Mouse (Mus musculus) intestine, embryonic 15.5 days (tissue): Measurements from ENCODE around the gene C2cd4d. TPM values are rescaled to one million over a fixed set of nuclear protein-coding genes. Genes with fewer than 3 reads are reported as not detected.
A peak's percentile ranks its signal among the peaks of the same experiment; 100 is the strongest.

Experiments used
- ATAC-seq: fragments of 200-750 bp; cut with Nextera tagmentation; 2 replicates; pipeline ENCODE4 v1.8.0; 2017; ENCODE audit warnings: moderate TSS enrichment, moderate library complexity
- H3K27ac ChIP-seq: fragments of 300-500 bp; sonication (generic); 2 replicates; pipeline ENCODE4 v1.5.1; 2015; ENCODE audit warnings: mild to moderate bottlenecking, inconsistent platforms
- H3K27me3 ChIP-seq: fragments of 300-500 bp; sonication (generic); replicated peaks from 2 replicates; pipeline ENCODE4 v1.6.1; 2015; ENCODE audit warnings: inconsistent platforms
- H3K36me3 ChIP-seq: fragments of 300-500 bp; sonication (generic); 2 replicates; pipeline ENCODE4 v1.6.1; 2015; ENCODE audit warnings: inconsistent platforms
- H3K4me1 ChIP-seq: fragments of 300-500 bp; sonication (generic); replicated peaks from 2 replicates; pipeline ENCODE4 v1.6.1; 2015; ENCODE audit warnings: inconsistent platforms
- H3K4me2 ChIP-seq: fragments of 300-500 bp; sonication (generic); replicated peaks from 2 replicates; pipeline ENCODE4 v1.6.1; 2015; ENCODE audit warnings: mild to moderate bottlenecking, inconsistent platforms
- H3K4me3 ChIP-seq: fragments of 300-500 bp; sonication (generic); replicated peaks from 2 replicates; pipeline ENCODE4 v1.5.1; 2015; ENCODE audit warnings: inconsistent platforms
- H3K9ac ChIP-seq: fragments of 300-500 bp; sonication (generic); 2 replicates; pipeline ENCODE4 v1.6.1; 2015; ENCODE audit warnings: inconsistent platforms
- H3K9me3 ChIP-seq: fragments of 300-500 bp; sonication (generic); 2 replicates; pipeline ENCODE4 v1.6.1; 2016; ENCODE audit warnings: inconsistent platforms
- WGBS: fragments of 180-500 bp; shearing (Covaris S2); methylation state at CpG from one replicate; pipeline ENCODE4 v1.1.7; 2015; 5-methylcytosine and 5-hydroxymethylcytosine counted together
- polyA plus RNA-seq: library from polyadenylated mRNA; unstranded; fragments of >200 nt; fragmentation: Nextera tagmentation; extraction: Ambion mirVana; gene quantifications from 2 replicates; pipeline ENCODE4 v1.2.1, GENCODE M21; 2015

The C2cd4d gene
- polyA plus RNA-seq, 1 experiment from 2014 or later, result 0.59 TPM

GRCm38 (mm10) chr3:94366761-94367160 is 4.5 kb downstream of the C2cd4d start:
- Histone ChIP-seq H3K27ac (no peak overlapping the region), H3K27me3 (peaks cover 4% of the 10 kb centered on the region; the same call in 1 of the 2 replicates), H3K4me1 (peaks cover 11% of the 10 kb centered on the region; the same call in 1 of the 2 replicates), H3K9ac (no peak overlapping the region), H3K9me3 (no peaks in the 10 kb centered on the region), H3K36me3 (no peaks in the 10 kb centered on the region), H3K4me3 (no peak overlapping the region), H3K4me2 (no peak overlapping the region)
- 14% methylated on average over 3 of the region's 3 CpGs for WGBS
- ATAC-seq, result peak; percentile 50

GRCm38 (mm10) chr3:94367511-94367910 is 5.3 kb downstream of the C2cd4d start:
- ATAC-seq, result no peak
- no peak overlapping the region for H3K4me2 ChIP-seq
- H3K4me1 ChIP-seq, result peaks cover 15% of the 10 kb centered on the region; the same call in 1 of the 2 replicates
- H3K27ac ChIP-seq, result no peak overlapping the region
- no peak overlapping the region for H3K4me3 ChIP-seq
- H3K9me3 ChIP-seq, result no peaks in the 10 kb centered on the region
- H3K9ac ChIP-seq, result no peak overlapping the region
- 73% methylated on average over 6 of the region's 6 CpGs for whole genome bisulfite sequencing
- H3K36me3 ChIP-seq, result no peaks in the 10 kb centered on the region
- peaks cover 4% of the 10 kb centered on the region; the same call in 1 of the 2 replicates for H3K27me3 ChIP-seq

GRCm38 (mm10) chr3:94368631-94369030 is 6.4 kb downstream of the C2cd4d start:
- H3K9me3 ChIP-seq, result no peaks in the 10 kb centered on the region
- peaks cover 19% of the 10 kb centered on the region for H3K4me1 ChIP-seq
- no peak overlapping the region for H3K4me2 ChIP-seq
- no peak for ATAC-seq
- no peak overlapping the region for H3K4me3 ChIP-seq
- no peaks in the 10 kb centered on the region for H3K36me3 ChIP-seq
- no peak overlapping the region for H3K27ac ChIP-seq
- peaks cover 2% of the 10 kb centered on the region; the same call in 1 of the 2 replicates for H3K27me3 ChIP-seq
- no peak overlapping the region for H3K9ac ChIP-seq
- WGBS, result 69% methylated on average over 6 of the region's 6 CpGs

- WGBS, result 56% methylated on average over 2 of the region's 2 CpGs
- H3K9ac ChIP-seq, result no peak overlapping the region
- H3K36me3 ChIP-seq, result no peaks in the 10 kb centered on the region
- no peaks in the 10 kb centered on the region for H3K27me3 ChIP-seq
- no peak overlapping the region for H3K4me3 ChIP-seq
- ATAC-seq, result no peak
- peaks cover 27% of the 10 kb centered on the region for H3K4me1 ChIP-seq
- H3K9me3 ChIP-seq, result no peaks in the 10 kb centered on the region
- no peak overlapping the region for H3K27ac ChIP-seq
- H3K4me2 ChIP-seq, result no peak overlapping the region
These were observed 7.5 kb downstream of the C2cd4d start for GRCm38 (mm10) chr3:94369709-94370108.

- Histone ChIP-seq H3K9ac (no peak overlapping the region), H3K4me3 (no peak overlapping the region), H3K27me3 (0 out of 2 replicates have a peak, but pooled peaks cover 3% of the 10 kb centered on the region), H3K4me1 (peaks cover 27% of the 10 kb centered on the region), H3K9me3 (no peaks in the 10 kb centered on the region), H3K4me2 (peak overlapping the region; percentile 44), H3K27ac (no peak overlapping the region), H3K36me3 (no peaks in the 10 kb centered on the region)
- ATAC-seq, result peak; percentile 70
- 1% methylated on average over 11 of the region's 11 CpGs for WGBS
These were observed 9.4 kb downstream of the C2cd4d start for GRCm38 (mm10) chr3:94371637-94372036.

- H3K4me3 ChIP-seq, result no peak overlapping the region
- H3K36me3 ChIP-seq, result no peaks in the 10 kb centered on the region
- H3K4me2 ChIP-seq, result peak overlapping the region; percentile 44; the same call in 1 of the 2 replicates
- H3K9ac ChIP-seq, result no peak overlapping the region
- 0 out of 2 replicates have a peak, but pooled peaks cover 3% of the 10 kb centered on the region for H3K27me3 ChIP-seq
- H3K9me3 ChIP-seq, result no peaks in the 10 kb centered on the region
- no peak for ATAC-seq
- H3K4me1 ChIP-seq, result peaks cover 27% of the 10 kb centered on the region
- WGBS, result 0% methylated on average over 3 of the region's 3 CpGs
- H3K27ac ChIP-seq, result no peak overlapping the region
These were observed 9.8 kb downstream of the C2cd4d start for GRCm38 (mm10) chr3:94372038-94372437.

- ATAC-seq, result peak; percentile 54
- 19% methylated on average over 5 of the region's 5 CpGs for WGBS
These were observed 10.4 kb downstream of the C2cd4d start, which contains the start of gene Rorc for GRCm38 (mm10) chr3:94372641-94373040. Gene Rorc, plus strand, starts transcription at chr3:94372794.

GRCm38 (mm10) chr3:94373090-94373489 is 10.9 kb downstream of the C2cd4d start:
- no peaks in the 10 kb centered on the region for H3K9me3 ChIP-seq
- peak overlapping the region; percentile 58; the same call in 1 of the 2 replicates for H3K27ac ChIP-seq
- 0 out of 2 replicates have a peak, but pooled peaks cover 3% of the 10 kb centered on the region for H3K27me3 ChIP-seq
- H3K36me3 ChIP-seq, result no peaks in the 10 kb centered on the region
- peak overlapping the region; percentile 55 for H3K4me2 ChIP-seq
- peaks cover 25% of the 10 kb centered on the region for H3K4me1 ChIP-seq
- ATAC-seq, result peak; percentile 62
- 5% methylated on average over 10 of the region's 10 CpGs for WGBS
- H3K9ac ChIP-seq, result no peak overlapping the region
- peak overlapping the region; percentile 29 for H3K4me3 ChIP-seq

More at GRCm38 (mm10) chr3:94372641-94373040, 10.4 kb downstream of the C2cd4d start, which contains the start of gene Rorc:
- H3K4me3 ChIP-seq, result peak within 1 kb of the TSS; percentile 29
- H3K36me3 ChIP-seq, result no peaks in the 10 kb centered on the region
- no peak within 1 kb of the TSS; the same call in 1 of the 2 replicates for H3K9ac ChIP-seq
- peak within 1 kb of the TSS; percentile 58; the same call in 1 of the 2 replicates for H3K27ac ChIP-seq
- peak within 1 kb of the TSS; percentile 55 for H3K4me2 ChIP-seq
- 0 out of 2 replicates have a peak, but pooled peaks cover 3% of the 10 kb centered on the region for H3K27me3 ChIP-seq
- H3K4me1 ChIP-seq, result peaks cover 27% of the 10 kb centered on the region
- H3K9me3 ChIP-seq, result no peaks in the 10 kb centered on the region

GRCm38 (mm10) chr3:94373597-94374011 is 11.4 kb downstream of the C2cd4d start:
- Histone ChIP-seq H3K36me3 (no peaks in the 10 kb centered on the region), H3K9me3 (no peaks in the 10 kb centered on the region), H3K4me2 (peak overlapping the region; percentile 55), H3K27ac (peak overlapping the region; percentile 58; the same call in 1 of the 2 replicates), H3K4me3 (peak overlapping the region; percentile 29), H3K9ac (no peak overlapping the region; the same call in 1 of the 2 replicates), H3K27me3 (0 out of 2 replicates have a peak, but pooled peaks cover 3% of the 10 kb centered on the region), H3K4me1 (peaks cover 25% of the 10 kb centered on the region)
- ATAC-seq, result peak; percentile 46
- 0% methylated on average over 5 of the region's 5 CpGs for WGBS

GRCm38 (mm10) chr3:94374636-94375035 is 12.4 kb downstream of the C2cd4d start:
- Histone ChIP-seq H3K36me3 (no peaks in the 10 kb centered on the region), H3K4me3 (no peak overlapping the region), H3K4me2 (no peak overlapping the region), H3K9ac (no peak overlapping the region), H3K9me3 (no peaks in the 10 kb centered on the region), H3K27me3 (0 out of 2 replicates have a peak, but pooled peaks cover 3% of the 10 kb centered on the region), H3K4me1 (peaks cover 25% of the 10 kb centered on the region), H3K27ac (no peak overlapping the region)
- no peak for ATAC-seq

GRCm38 (mm10) chr3:94375146-94375545 is 12.9 kb downstream of the C2cd4d start:
- Histone ChIP-seq H3K36me3 (no peaks in the 10 kb centered on the region), H3K27ac (no peak overlapping the region), H3K9ac (no peak overlapping the region), H3K4me2 (no peak overlapping the region), H3K27me3 (0 out of 2 replicates have a peak, but pooled peaks cover 3% of the 10 kb centered on the region), H3K4me1 (peaks cover 25% of the 10 kb centered on the region), H3K9me3 (no peaks in the 10 kb centered on the region), H3K4me3 (no peak overlapping the region)
- whole genome bisulfite sequencing, result 79% methylated on average over 2 of the region's 2 CpGs
- no peak for ATAC-seq

- Histone ChIP-seq H3K4me2 (no peak overlapping the region), H3K4me1 (peaks cover 25% of the 10 kb centered on the region), H3K4me3 (no peak overlapping the region), H3K9me3 (no peaks in the 10 kb centered on the region), H3K27ac (no peak overlapping the region), H3K27me3 (0 out of 2 replicates have a peak, but pooled peaks cover 3% of the 10 kb centered on the region), H3K9ac (no peak overlapping the region), H3K36me3 (no peaks in the 10 kb centered on the region)
- WGBS, result 53% methylated on average over 5 of the region's 5 CpGs
- no peak for ATAC-seq
These were observed 13.6 kb downstream of the C2cd4d start for GRCm38 (mm10) chr3:94375861-94376260.
